Mouse (Mus musculus) stomach, embryonic 16.5 days (tissue): ENCODE results near the gene Dnajb4. TPM values are rescaled to one million over a fixed set of nuclear protein-coding genes. Genes with fewer than 3 reads are reported as not detected.

Experiments used
- ATAC-seq: fragments of 200-750 bp; cut with Nextera tagmentation; 2 replicates; pipeline ENCODE4 v1.8.0; 2017; ENCODE audit warnings: moderate number of reproducible peaks, moderate TSS enrichment; ENCODE audit not compliant: insufficient read depth, low FRiP score
- H3K27ac ChIP-seq: fragments of 300-500 bp; sonication (generic); 2 replicates; pipeline ENCODE4 v1.5.1; 2014; ENCODE audit warnings: low read length
- H3K27me3 ChIP-seq: fragments of 300-500 bp; sonication (generic); 2 replicates; pipeline ENCODE4 v1.6.1; 2014; ENCODE audit warnings: low read length, control low read depth, mixed read lengths; ENCODE audit not compliant: control insufficient read depth, insufficient read depth
- H3K36me3 ChIP-seq: fragments of 300-500 bp; sonication (generic); 2 replicates; pipeline ENCODE4 v1.6.1; 2014; ENCODE audit warnings: low read length; ENCODE audit not compliant: control insufficient read depth, insufficient read depth
- H3K4me1 ChIP-seq: fragments of 300-500 bp; sonication (generic); 2 replicates; pipeline ENCODE4 v1.6.1; 2014; ENCODE audit warnings: low read length, control low read depth, mixed read lengths; ENCODE audit not compliant: control insufficient read depth, insufficient read depth
- H3K4me2 ChIP-seq: fragments of 300-500 bp; sonication (generic); 2 replicates; pipeline ENCODE4 v1.6.1; 2014; ENCODE audit warnings: low read depth, low read length, mixed read lengths
- H3K4me3 ChIP-seq: fragments of 300-500 bp; sonication (generic); replicated peaks from 2 replicates; pipeline ENCODE4 v1.5.1; 2014; ENCODE audit warnings: mild to moderate bottlenecking, low read length
- H3K9ac ChIP-seq: fragments of 300-500 bp; sonication (generic); 2 replicates; pipeline ENCODE4 v1.6.1; 2014; ENCODE audit warnings: low read length
- H3K9me3 ChIP-seq: fragments of 300-500 bp; sonication (generic); replicated peaks from 2 replicates; pipeline ENCODE4 v1.6.1; 2016; ENCODE audit warnings: low read length, control low read depth; ENCODE audit not compliant: control insufficient read depth
- WGBS: fragments of 180-500 bp; shearing (Covaris S2); extraction: QIAGEN DNeasy Blood & Tissue Kit; methylation state at CpG from one replicate; pipeline ENCODE4 v1.1.7; 2014; 5-methylcytosine and 5-hydroxymethylcytosine counted together
- polyA plus RNA-seq: library from polyadenylated mRNA; unstranded; fragments of >200 nt; fragmentation: Nextera tagmentation; extraction: Ambion mirVana; gene quantifications from 2 replicates; pipeline ENCODE4 v1.2.1, GENCODE M21; 2015

Dnajb4 gene
- polyA plus RNA-seq, 1 experiment from 2014 or later: 39.8 TPM

- no peak for ATAC-seq
- peaks cover 9% of the 10 kb centered on the region for H3K4me1 ChIP-seq
- peak overlapping the region; percentile 31 for H3K4me3 ChIP-seq
- peak overlapping the region; percentile 28 for H3K27ac ChIP-seq
- peak overlapping the region; percentile 48 for H3K4me2 ChIP-seq
- H3K27me3 ChIP-seq: no peaks in the 10 kb centered on the region
- WGBS: 58% methylated on average over 9 of the region's 9 CpGs
- no peaks in the 10 kb centered on the region for H3K9me3 ChIP-seq
- H3K36me3 ChIP-seq: no peaks in the 10 kb centered on the region
- peak overlapping the region; percentile 50 for H3K9ac ChIP-seq
Measured at GRCm38 (mm10) chr3:152190679-152191477, 19.2 kb downstream of the Dnajb4 start.

GRCm38 (mm10) chr3:152189306-152189705, 20.8 kb downstream of the Dnajb4 start:
- H3K4me2 ChIP-seq: peak overlapping the region; percentile 17
- no peaks in the 10 kb centered on the region for H3K36me3 ChIP-seq
- no peaks in the 10 kb centered on the region for H3K27me3 ChIP-seq
- H3K4me3 ChIP-seq: peak overlapping the region; percentile 12
- no peaks in the 10 kb centered on the region for H3K9me3 ChIP-seq
- ATAC-seq: no peak
- 35% methylated on average over 4 of the region's 4 CpGs for WGBS
- H3K27ac ChIP-seq: peak overlapping the region; percentile 84
- peak overlapping the region; percentile 29 for H3K9ac ChIP-seq
- peaks cover 9% of the 10 kb centered on the region for H3K4me1 ChIP-seq

- Histone ChIP-seq H3K27me3 (no peaks in the 10 kb centered on the region), H3K27ac (no peak overlapping the region), H3K36me3 (0 out of 2 replicates have a peak, but pooled peaks cover 2% of the 10 kb centered on the region), H3K9me3 (no peaks in the 10 kb centered on the region), H3K9ac (no peak overlapping the region), H3K4me2 (no peak overlapping the region), H3K4me3 (no peak overlapping the region), H3K4me1 (peaks cover 7% of the 10 kb centered on the region)
- no peak for ATAC-seq
- 57% methylated on average over 6 of the region's 6 CpGs for WGBS
Measured at GRCm38 (mm10) chr3:152186106-152186505, 24.0 kb downstream of the Dnajb4 start.

GRCm38 (mm10) chr3:152183522-152183921, 26.6 kb downstream of the Dnajb4 start:
- H3K4me1 ChIP-seq: no peaks in the 10 kb centered on the region
- no peaks in the 10 kb centered on the region for H3K9me3 ChIP-seq
- H3K27ac ChIP-seq: no peak overlapping the region
- 85% methylated on average over 9 of the region's 9 CpGs for WGBS
- H3K4me3 ChIP-seq: no peak overlapping the region
- 0 out of 2 replicates have a peak, but pooled peaks cover 2% of the 10 kb centered on the region for H3K36me3 ChIP-seq
- H3K27me3 ChIP-seq: no peaks in the 10 kb centered on the region
- ATAC-seq: no peak
- H3K4me2 ChIP-seq: no peak overlapping the region
- H3K9ac ChIP-seq: no peak overlapping the region

- Histone ChIP-seq H3K4me3 (no peak overlapping the region), H3K27ac (no peak overlapping the region), H3K4me1 (no peaks in the 10 kb centered on the region), H3K4me2 (no peak overlapping the region), H3K9me3 (no peaks in the 10 kb centered on the region), H3K27me3 (no peaks in the 10 kb centered on the region), H3K36me3 (0 out of 2 replicates have a peak, but pooled peaks cover 2% of the 10 kb centered on the region), H3K9ac (no peak overlapping the region)
- WGBS: 80% methylated on average over 4 of the region's 4 CpGs
- no peak for ATAC-seq
Measured at GRCm38 (mm10) chr3:152180624-152181023, 29.5 kb downstream of the Dnajb4 start.

- no peak overlapping the region for H3K9ac ChIP-seq
- H3K27me3 ChIP-seq: no peaks in the 10 kb centered on the region
- 0 out of 2 replicates have a peak, but pooled peaks cover 2% of the 10 kb centered on the region for H3K36me3 ChIP-seq
- 25% methylated on average over 1 of the region's 1 CpGs for WGBS
- no peak overlapping the region for H3K4me2 ChIP-seq
- H3K4me3 ChIP-seq: no peak overlapping the region
- 0 out of 2 replicates have a peak, but pooled peaks have one; percentile 44 for ATAC-seq
- H3K27ac ChIP-seq: no peak overlapping the region
- H3K9me3 ChIP-seq: no peaks in the 10 kb centered on the region
- no peaks in the 10 kb centered on the region for H3K4me1 ChIP-seq
Measured at GRCm38 (mm10) chr3:152179285-152179684, 30.8 kb downstream of the Dnajb4 start.

GRCm38 (mm10) chr3:152178816-152179215, 31.3 kb downstream of the Dnajb4 start:
- ATAC-seq: no peak
- 0 out of 2 replicates have a peak, but pooled peaks cover 2% of the 10 kb centered on the region for H3K36me3 ChIP-seq
- H3K27ac ChIP-seq: no peak overlapping the region
- 81% methylated on average over 4 of the region's 4 CpGs for WGBS
- no peak overlapping the region for H3K4me2 ChIP-seq
- H3K27me3 ChIP-seq: no peaks in the 10 kb centered on the region
- H3K9me3 ChIP-seq: no peaks in the 10 kb centered on the region
- H3K4me3 ChIP-seq: no peak overlapping the region
- H3K9ac ChIP-seq: no peak overlapping the region
- no peaks in the 10 kb centered on the region for H3K4me1 ChIP-seq

GRCm38 (mm10) chr3:152172322-152172935, 37.7 kb downstream of the Dnajb4 start:
- Histone ChIP-seq H3K4me2 (no peak overlapping the region), H3K27me3 (no peaks in the 10 kb centered on the region), H3K27ac (no peak overlapping the region), H3K4me1 (peaks cover 8% of the 10 kb centered on the region; the same call in 1 of the 2 replicates), H3K9me3 (no peaks in the 10 kb centered on the region), H3K9ac (no peak overlapping the region), H3K4me3 (no peak overlapping the region), H3K36me3 (no peaks in the 10 kb centered on the region)
- ATAC-seq: no peak
- WGBS: 49% methylated on average over 7 of the region's 7 CpGs

GRCm38 (mm10) chr3:152171862-152172261, 38.2 kb downstream of the Dnajb4 start:
- Histone ChIP-seq H3K27ac (no peak overlapping the region; the same call in 1 of the 2 replicates), H3K9ac (no peak overlapping the region), H3K36me3 (no peaks in the 10 kb centered on the region), H3K4me1 (peaks cover 11% of the 10 kb centered on the region; the same call in 1 of the 2 replicates), H3K4me2 (no peak overlapping the region), H3K9me3 (no peaks in the 10 kb centered on the region), H3K4me3 (no peak overlapping the region), H3K27me3 (no peaks in the 10 kb centered on the region)
- peak; percentile 45; the same call in 1 of the 2 replicates for ATAC-seq
- WGBS: 40% methylated on average over 7 of the region's 7 CpGs
